Mouse (Mus musculus) megakaryocyte, adult 5-6 weeks (primary cell): ENCODE measurements around the gene Hsf5. TPM values are rescaled to one million over a fixed set of nuclear protein-coding genes. Genes with fewer than 3 reads are reported as not detected.

Experiments used
- ATAC-seq: 2 replicates; pipeline ENCODE4 v1.8.0; 2016; ENCODE audit warnings: mild to moderate bottlenecking, inconsistent platforms; ENCODE audit not compliant: poor library complexity, severe bottlenecking
- total RNA-seq, 2 experiments: library from RNA; stranded (forward) in 1 of 2; stranded (reverse) in 1 of 2; fragments of 153-499, 151-499 nt in 1 of 2; fragments of 221-1000, 200-1000 nt in 1 of 2; gene quantifications; 2 replicates each; pipeline versions ENCODE4 v1.2.3 to v1.2.4; 2015 to 2017

Hsf5 gene
- total RNA-seq, 2 experiments from 2014 or later, result 0.07 TPM; not detected in 1

- ATAC-seq, result no peak
Observed at GRCm38 (mm10) chr11:87682838-87683571, 66.0 kb downstream of the Hsf5 start.

GRCm38 (mm10) chr11:87686407-87686806 is 69.4 kb downstream of the Hsf5 start:
- ATAC-seq, result no peak

DNA sequence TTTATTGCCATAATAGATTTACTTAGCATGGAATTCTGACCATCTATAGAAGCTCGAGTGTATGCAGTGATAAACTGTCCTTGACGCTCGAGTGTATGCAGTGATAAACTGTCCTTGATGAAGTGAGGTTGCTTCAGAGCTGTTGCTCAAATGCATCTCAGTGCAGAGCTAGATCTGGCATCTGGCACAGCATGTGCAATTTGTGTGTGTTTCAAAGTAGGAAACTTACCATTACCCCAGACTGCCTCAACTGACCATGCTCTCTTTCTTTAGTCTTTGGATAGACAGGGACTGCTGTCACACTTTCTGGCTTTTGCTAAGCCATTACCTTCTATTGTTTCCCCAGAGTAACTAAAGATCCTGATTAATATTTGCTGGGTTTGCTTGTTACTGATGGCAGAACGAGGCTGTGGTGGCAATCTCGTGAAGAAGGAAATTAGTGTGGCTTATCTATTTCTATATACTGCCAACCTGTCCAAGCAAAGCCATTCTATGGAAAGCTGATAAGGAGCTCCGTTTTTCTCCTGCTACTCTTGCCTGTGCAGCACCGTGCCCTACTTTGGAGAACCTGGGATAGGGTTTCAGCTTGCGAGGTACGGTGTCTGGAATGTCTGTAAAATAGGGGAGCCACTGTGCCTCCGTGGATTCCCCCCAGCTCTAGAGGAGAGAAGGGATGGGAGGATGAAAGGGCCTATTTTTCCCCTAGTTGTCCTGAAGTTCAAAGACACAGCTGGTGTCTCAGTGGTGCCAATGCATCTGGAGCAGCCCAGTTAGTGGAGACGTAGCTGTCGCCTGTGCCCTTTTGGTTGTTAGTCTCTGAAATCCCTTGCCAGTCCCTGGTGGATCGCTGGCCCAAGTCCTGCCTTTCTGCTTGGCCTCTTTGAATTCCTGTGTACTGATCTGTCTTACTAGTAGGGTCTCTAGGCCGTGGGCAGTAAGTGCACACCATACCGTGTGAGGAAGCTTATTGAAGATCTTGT is 70.6 kb downstream of the Hsf5 start:
- ATAC-seq, result peak; percentile 32; the same call in 1 of the 2 replicates

DNA sequence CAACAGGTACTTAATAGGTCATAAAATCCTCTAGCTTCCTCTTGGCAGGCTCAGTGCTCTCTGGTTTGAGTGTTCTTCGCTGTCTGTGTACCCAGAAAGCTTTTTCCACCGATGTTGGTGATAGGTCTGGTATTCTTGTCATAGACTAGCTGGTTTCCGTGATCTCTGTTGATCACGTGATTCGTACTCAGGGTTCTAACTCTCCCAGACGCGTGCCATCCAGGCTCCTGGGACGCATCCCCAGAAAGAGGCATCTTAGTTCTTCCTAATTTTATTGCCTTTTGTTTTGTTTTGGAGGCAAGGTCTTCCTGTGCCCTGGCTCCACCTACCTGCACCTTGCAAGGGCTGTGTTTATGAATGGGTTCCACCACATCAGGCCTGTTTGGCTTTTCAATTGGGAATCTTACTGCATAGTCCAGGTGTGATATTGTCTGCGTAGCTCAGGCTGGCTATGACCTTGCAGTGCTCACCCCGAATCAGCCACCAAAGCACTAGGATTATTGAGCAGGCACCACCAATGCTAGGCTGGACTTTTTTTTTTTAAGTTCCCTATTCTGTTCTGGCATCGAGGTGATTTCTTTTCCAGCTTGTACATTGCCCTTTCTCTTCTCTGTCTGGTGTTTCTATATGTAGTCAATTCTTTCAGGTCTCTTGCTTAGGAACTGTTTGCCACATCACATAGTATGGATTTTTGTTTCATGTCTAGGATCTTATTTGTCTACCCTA is 71.7 kb downstream of the Hsf5 start:
- ATAC-seq, result no peak

- ATAC-seq, result no peak
Observed at GRCm38 (mm10) chr11:87689402-87689808, 72.4 kb downstream of the Hsf5 start.

DNA sequence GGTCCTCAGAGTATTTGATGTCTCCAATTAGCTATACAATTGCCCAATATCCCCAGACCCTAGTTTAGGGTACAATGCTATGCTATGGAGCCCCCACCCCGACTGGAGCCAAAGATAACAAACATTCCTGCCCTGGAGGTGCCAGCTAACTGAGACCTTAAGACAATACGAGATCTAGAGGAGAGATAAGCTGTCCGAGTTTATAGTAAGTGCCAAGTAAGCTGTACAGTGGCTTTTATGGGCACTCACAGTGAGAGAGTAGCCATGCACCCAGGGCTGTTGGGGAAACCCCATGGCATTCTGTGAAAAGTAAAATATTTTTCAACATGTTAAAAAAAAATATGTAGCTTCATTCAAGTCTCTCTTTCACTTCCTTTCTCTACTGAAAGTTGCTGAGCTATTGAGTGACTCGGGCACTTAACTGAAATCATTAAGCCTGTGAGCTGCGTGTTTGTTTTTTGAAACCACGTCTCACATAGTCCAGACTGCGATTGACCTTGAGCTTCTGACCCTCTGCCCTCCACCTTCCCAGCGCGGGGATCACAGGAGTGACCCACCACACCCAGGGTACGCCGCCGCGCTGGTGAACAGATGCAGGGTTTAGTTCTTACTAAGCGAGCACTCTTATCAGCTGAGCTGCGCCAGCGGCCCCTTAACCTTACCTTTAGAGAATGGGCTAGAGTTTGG is 73.2 kb downstream of the Hsf5 start:
- ATAC-seq, result peak; percentile 19; the same call in 1 of the 2 replicates

DNA sequence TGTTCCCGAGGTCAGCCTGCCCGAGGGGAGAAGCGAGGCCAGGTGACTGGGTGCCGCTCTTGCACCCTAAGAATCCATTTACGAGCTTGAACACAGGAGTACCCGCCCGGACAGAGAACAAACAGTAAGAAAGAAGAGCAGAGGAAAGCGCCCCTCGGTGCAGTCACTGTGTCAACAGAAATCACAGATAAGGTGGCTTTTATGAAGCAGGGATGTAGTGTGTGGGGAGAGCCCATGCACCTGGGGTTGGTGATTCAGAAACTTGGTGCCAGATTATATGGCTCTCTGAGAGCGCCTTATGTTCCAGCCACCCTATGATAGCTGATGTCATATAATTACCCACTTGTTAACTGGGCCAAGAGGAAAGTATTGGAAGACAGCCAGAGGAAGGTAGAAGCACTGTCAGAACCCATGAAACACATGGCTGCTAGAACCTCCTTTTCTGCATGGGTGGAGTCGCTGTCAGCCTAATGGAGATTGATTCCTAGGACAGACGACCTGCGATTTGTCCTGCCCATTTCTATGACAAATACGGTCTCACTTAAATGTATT is 80.2 kb downstream of the Hsf5 start:
- no peak for ATAC-seq

GRCm38 (mm10) chr11:87698126-87698525 is 81.2 kb downstream of the Hsf5 start:
- no peak for ATAC-seq

- peak; percentile 15; the same call in 1 of the 2 replicates for ATAC-seq
Observed at GRCm38 (mm10) chr11:87701108-87701507, 84.1 kb downstream of the Hsf5 start.

DNA sequence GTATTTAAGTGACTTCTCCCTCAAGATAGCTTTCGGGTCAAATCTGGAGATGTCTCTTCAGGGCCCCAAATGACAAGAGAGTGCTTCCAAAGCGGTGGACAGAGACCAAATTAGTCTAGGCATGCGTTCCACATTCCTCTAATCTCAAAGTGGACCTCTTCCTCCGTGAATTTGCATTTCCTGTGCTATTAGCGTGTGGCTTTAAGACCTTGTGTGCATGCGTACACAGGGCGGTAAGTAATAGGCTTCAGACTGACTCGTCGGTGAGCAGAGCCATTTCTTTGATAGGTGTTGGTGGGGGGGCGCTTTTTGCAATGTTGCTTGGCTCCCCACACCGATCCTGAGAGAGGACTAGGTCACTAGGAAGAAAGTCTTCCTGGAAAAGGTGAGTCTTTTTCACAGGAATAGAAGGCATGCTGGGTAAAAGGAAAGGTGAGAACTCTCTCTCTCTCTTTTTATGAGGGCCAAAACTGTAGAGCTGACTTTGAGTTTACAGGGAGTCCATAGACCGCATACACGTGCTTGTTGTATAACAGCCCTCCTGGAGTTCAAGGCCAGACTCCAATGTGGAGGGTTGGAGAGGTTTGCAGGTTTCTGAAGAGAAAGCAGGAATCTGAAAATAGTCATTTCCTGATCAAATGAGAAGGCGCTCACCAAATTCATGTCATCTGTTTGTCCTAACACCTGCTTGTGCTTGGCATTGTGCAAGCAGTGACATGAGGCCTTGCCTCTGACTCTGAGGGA is 85.1 kb downstream of the Hsf5 start:
- no peak for ATAC-seq

GRCm38 (mm10) chr11:87703654-87704053 is 86.7 kb downstream of the Hsf5 start:
- ATAC-seq, result no peak

GRCm38 (mm10) chr11:87704289-87704688 is 87.3 kb downstream of the Hsf5 start:
- ATAC-seq, result no peak

- no peak for ATAC-seq
Observed at GRCm38 (mm10) chr11:87707570-87707969, 90.6 kb downstream of the Hsf5 start.

DNA sequence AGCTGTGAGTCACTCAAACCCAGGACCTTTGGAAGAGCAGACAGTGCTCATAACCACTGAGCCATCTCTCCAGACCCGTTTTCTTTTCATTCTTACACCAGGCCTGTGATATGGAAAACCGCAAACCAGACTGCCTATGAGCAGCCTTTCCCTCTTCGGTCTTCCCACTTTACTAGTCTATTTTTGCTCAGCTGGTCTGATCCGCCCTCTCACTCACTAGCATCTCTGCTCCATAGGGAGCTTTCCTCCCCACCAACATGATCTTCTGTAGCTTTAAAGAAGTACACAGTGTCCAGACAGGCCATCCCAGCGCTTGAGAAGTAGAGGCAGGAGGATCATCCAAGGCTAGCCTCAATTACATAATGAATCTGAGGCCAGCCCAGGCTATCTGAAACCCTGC is 92.0 kb downstream of the Hsf5 start:
- no peak for ATAC-seq

Other genes with a start within 250 kb of the Hsf5 start
- gene Rad51c, start 212.2 kb upstream of the Hsf5 start, total RNA-seq (2015), result 4.6 and 4.8 TPM in 2 replicates
- gene Rad51c, start 212.2 kb upstream of the Hsf5 start, total RNA-seq (2017), result 5.2 and 5.7 TPM in 2 replicates
- 0.13 and 0.43 TPM in 2 replicates for gene Tex14, start 212.1 kb upstream of the Hsf5 start, total RNA-seq (2015)
- 0.15 and 1.1 TPM in 2 replicates for gene Tex14, start 212.1 kb upstream of the Hsf5 start, total RNA-seq (2017)
- gene Gm11492, start 50.5 kb upstream of the Hsf5 start, total RNA-seq (2015), result not detected in 2 replicates
- not detected in 2 replicates for gene Gm11492, start 50.5 kb upstream of the Hsf5 start, total RNA-seq (2017)
- gene Sept4, start 48.3 kb upstream of the Hsf5 start, total RNA-seq (2015), result 1.0 TPM in 1 of 2 replicates, not detected in the other
- gene Sept4, start 48.3 kb upstream of the Hsf5 start, total RNA-seq (2017), result 0.26 and 4.6 TPM in 2 replicates
- 14.6 and 18.2 TPM in 2 replicates for gene Mtmr4, start 25.0 kb upstream of the Hsf5 start, total RNA-seq (2015)
- 25.9 and 28.1 TPM in 2 replicates for gene Mtmr4, start 25.0 kb upstream of the Hsf5 start, total RNA-seq (2017)
- gene Rnf43, start 45.6 kb downstream of the Hsf5 start, total RNA-seq (2015), result 3.3 and 4.0 TPM in 2 replicates
- 3.4 and 8.6 TPM in 2 replicates for gene Rnf43, start 45.6 kb downstream of the Hsf5 start, total RNA-seq (2017)
- gene Supt4a, start 120.4 kb downstream of the Hsf5 start, total RNA-seq (2015), result 200 and 205 TPM in 2 replicates
- 58.9 and 59.0 TPM in 2 replicates for gene Supt4a, start 120.4 kb downstream of the Hsf5 start, total RNA-seq (2017)
- 5.4 and 8.0 TPM in 2 replicates for gene Tspoap1, start 143.4 kb downstream of the Hsf5 start, total RNA-seq (2015)
- 6.1 and 8.6 TPM in 2 replicates for gene Tspoap1, start 143.4 kb downstream of the Hsf5 start, total RNA-seq (2017)
- 284 and 331 TPM in 2 replicates for gene Mpo, start 176.4 kb downstream of the Hsf5 start, total RNA-seq (2015)
- gene Mpo, start 176.4 kb downstream of the Hsf5 start, total RNA-seq (2017), result 235 and 273 TPM in 2 replicates
- not detected in 2 replicates for gene Lpo, start 211.1 kb downstream of the Hsf5 start, total RNA-seq (2015)
- not detected in 2 replicates for gene Lpo, start 211.1 kb downstream of the Hsf5 start, total RNA-seq (2017)
- gene Mks1, start 236.1 kb downstream of the Hsf5 start, total RNA-seq (2015), result 2.8 and 4.8 TPM in 2 replicates
- 2.6 and 5.0 TPM in 2 replicates for gene Mks1, start 236.1 kb downstream of the Hsf5 start, total RNA-seq (2017)